Mouse (Mus musculus) embryo, embryonic 10 days (tissue): ENCODE results near the gene Myl7.
"Not testable (repeated sequence)": the region's sequence is repeated elsewhere in the genome, so short reads cannot be mapped to it uniquely, and the experiment has no call there.

Experiments
- DNase-seq: peaks from one replicate; pipeline ENCODE4 v3.0.0-alpha.2; 2015; ENCODE audit warnings: low spot score

The Myl7 gene

GRCm38 (mm10) chr11:5903844-5904243 lies 5.3 kb upstream of the Myl7 start:
- DNase-seq, result no peak

DNA sequence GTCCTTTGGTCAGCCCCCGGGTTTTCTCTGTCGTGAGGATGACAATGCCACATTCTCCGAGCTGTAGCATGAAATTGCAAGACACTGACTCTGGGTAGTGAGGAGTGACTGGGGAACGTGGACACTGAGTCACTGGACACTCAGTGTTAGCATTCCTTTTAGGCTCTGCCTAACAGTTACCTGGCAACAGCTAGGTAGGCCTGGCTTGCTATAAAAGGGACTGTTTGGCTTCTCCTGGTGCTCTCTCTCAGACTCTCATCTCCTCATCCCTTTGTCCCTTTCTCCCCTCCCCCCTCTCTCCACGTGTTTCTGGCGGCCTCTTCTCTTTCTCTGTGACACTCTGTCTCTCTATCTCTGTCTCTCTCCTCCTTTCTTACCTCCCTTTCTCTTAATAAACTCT lies 3.8 kb upstream of the Myl7 start:
- peak; percentile 50 for DNase-seq

GRCm38 (mm10) chr11:5901950-5902349 lies 3.4 kb upstream of the Myl7 start:
- peak; percentile 90 for DNase-seq

DNA sequence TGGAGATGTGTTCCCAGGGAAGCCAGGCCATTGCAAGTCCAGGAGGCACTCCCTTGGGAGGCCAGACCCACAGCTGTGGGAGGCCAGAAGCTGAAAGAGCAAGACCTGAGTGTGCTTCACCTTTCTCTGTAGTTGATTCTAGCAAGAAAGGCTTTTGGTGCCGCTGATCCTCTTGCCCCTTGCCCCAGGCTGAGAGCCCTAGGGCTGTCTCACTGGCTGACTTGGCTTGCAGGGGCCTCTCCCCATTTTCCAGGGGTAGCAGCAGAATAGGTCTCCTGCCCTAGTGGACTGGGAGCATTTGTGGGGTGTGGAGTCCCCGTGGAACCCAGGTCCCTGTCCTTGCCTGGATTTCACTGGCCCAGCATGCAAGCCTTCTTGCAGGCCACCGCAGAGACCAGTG lies 2.7 kb upstream of the Myl7 start:
- DNase-seq, result no peak

DNA sequence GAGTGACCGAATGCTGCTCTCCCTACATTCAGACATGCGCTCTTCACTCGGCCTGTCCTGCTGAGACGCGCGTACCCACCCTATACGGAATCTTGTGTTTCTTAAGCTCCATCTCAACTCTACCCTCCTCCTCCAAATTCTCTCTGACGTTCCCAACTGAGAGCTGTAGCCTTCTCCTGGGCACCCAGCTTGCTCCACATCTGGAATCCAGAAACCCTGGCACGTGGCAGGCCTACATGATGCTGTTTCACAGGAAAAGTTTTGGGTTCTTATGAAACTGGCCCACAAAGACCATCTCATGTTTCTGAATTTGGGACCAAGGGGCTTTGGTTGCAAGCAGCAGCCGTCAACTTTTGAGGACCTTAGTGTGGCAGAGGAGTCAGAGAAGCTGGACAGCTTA lies 704 bp upstream of the Myl7 start:
- DNase-seq, result no peak

GRCm38 (mm10) chr11:5897839-5898238 lies 743 bp downstream of the Myl7 start:
- peak; percentile 25 for DNase-seq

DNA sequence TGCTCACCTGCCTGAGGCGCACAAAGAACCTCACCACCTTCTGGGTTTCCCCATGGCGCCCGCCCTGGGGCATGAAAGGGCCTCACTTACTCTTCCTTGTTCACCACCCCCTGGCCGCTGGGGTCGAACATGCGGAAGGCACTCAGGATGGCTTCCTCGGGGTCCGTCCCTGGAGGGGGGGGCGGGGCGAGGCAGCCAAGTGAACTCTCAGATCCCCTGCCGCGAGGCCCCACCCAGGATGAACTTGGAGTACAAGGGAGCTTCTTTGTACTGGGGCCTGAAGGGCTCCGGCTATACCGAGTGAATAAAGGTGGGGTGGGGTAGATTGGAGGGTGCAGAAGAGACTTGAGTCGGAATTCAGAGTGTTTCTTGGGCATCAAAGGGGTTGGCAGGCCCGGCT lies 1.4 kb downstream of the Myl7 start:
- no peak for DNase-seq

DNA sequence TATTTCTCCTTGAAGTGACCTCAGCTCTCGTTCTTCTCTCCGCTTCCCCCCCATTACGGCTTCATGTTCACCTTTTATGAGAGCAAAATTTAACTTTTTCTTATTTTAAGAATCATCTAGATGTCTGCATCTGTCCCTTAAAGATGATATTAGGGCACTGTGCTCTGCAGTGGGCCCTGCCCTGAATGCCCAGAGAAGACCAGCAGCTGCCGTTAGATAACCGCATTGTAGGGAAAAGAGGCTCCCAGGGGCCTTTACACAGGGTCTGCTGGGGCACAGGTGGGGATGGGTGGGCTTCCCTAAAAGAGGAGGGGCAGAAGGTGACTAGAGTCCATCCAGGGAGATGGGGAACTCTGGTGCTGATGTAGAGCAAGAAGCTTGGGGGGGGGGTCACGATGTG lies 4.8 kb downstream of the Myl7 start:
- DNase-seq, result no peak

DNA sequence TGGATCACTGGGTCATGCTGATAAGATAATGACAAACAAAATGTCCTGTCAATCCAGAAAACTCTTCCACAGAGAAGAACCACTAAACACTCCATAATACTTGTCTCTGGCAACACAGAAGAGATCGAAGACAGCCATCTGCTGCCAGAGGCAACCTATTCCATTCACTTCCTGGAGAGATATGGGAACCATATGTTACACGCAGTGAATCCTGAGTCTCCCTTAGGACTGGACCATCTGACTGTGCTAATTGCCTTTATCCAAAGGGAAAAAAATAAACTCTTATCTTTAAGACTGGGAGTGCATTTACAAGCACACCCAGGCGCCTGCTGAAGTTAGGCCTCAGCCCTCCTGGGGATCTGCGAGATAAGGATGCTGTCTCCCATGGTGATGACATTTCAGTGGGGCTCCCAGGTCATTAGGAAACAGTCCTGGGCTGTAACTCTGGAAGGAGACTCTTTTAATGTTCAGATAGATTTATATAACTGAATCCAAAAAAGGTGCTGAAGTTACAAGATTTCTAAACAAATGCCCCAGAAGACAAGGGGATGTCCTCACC lies 5.7 kb downstream of the Myl7 start:
- DNase-seq, result peak; percentile 44

- peak; percentile 62 for DNase-seq
Measured at GRCm38 (mm10) chr11:5892151-5892591, 6.4 kb downstream of the Myl7 start.

GRCm38 (mm10) chr11:5888563-5888962 lies 10.0 kb downstream of the Myl7 start:
- DNase-seq, result not testable (repeated sequence)

DNA sequence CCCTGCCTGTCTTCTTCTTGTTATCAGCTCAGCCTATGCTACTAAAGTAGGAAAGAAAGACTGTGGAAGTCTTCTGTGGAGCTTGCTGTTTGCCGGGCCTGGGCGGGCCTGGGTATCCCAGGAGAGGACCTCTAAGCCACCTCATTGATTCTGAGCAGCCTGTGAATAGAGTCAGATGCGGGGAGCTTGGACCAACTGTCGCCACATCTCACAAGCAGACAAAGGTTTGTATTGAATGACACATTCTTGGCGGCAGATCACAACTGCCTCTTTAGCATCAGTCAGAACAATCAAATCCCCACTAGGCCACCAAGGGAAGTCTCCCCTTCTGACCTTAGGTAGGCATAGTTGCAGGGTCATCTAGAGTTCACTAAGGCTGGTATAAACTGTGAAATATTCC lies 11.3 kb downstream of the Myl7 start:
- peak; percentile 69 for DNase-seq

DNA sequence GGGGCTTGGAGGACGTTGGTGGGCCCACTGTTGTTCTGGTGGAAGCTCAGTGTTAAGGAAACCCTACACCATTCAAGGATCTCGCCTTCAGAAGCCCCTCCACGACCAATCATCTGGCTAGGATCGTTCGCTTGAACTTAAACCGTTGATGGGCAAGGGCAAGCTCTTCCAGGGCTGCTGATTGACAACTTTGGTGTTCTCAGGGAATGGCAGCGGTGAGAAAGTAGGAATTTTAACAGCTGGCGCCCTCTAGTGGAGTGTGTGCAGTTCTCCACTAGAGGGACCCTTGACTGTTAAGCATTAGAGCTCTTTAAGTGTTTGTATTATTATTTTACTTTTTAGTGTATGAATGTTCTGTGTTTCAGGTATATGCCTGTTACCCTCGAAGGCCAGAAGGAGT lies 12.4 kb downstream of the Myl7 start:
- peak; percentile 82 for DNase-seq

- no peak for DNase-seq
Measured at GRCm38 (mm10) chr11:5882518-5882917, 16.1 kb downstream of the Myl7 start.

GRCm38 (mm10) chr11:5879905-5880304 lies 18.7 kb downstream of the Myl7 start:
- DNase-seq, result peak; percentile 88

GRCm38 (mm10) chr11:5878661-5879060 lies 19.9 kb downstream of the Myl7 start:
- no peak for DNase-seq

DNA sequence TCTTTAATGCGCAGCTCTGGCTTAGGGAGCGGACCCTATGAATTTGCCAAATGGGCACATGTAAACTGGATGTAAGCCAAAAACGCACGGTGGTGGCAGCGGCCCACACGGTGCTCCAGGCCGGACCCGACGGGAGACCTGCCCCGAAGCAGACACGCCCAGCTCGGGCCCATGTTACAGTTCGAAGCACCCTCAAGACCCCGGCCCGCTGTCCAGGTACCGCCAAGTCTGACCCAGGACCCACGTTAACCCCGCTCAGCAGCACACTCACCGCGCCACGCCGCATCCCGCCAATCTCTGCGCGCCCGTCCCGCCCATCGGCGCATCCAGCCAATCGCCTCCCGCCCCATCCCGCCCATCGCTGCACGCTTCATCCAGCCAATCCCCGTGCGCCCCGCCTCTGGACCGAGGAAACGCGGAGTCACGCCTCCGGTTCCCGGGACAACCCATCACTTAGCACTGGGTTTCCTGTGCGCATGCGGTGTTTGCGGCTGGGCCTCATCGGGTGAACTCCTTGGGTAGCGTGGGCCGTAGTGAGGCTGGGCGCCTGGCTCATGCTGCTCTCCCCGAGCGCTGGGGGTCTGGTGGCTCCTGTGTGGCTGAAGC lies 20.6 kb downstream of the Myl7 start, which contains the start of gene Pold2:
TSS of gene Pold2 (minus strand) at position 372 of the 606 bp plus-strand sequence.
- DNase-seq, result peak; percentile 100

GRCm38 (mm10) chr11:5877421-5877820 lies 21.2 kb downstream of the Myl7 start:
- DNase-seq, result no peak

DNA sequence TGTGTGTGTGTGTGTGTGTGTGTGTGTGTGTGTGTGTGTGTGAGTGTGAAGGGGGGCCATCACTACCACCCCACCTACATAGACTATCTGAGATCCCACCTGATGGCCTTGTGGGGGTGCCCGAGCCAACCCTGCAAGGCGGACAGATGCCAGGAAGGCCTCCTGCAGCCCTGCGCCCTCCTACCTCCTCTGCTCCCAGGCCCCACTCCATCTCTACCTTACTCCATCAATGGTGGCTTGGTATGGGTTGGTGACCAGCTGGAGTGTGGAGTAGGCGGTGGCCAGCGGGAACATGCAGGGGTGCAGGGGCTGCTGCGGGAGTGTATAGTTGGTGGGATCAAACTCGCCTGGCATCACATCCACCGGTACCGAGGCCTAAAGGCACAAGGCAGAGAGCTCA lies 25.4 kb downstream of the Myl7 start:
- DNase-seq, result no peak

DNA sequence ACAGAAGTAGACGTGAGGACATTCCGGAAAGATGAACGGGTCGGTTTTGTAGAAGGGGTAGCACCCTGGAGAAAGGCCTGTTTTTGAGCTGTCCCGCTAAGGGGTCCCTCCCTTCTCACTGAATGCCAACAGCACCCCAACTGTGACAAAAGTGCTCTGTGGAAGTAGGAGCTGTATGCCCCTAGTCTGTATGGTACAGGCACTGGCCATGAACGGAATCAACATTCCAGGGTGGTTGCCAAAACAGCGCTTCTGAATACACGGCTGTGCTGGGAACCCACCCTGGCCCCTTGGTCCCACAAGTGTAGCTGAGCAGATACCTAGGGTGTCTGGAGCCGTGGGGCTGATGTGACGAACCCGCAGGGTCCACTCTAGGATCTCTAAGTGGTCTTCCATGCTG lies 25.9 kb downstream of the Myl7 start:
- no peak for DNase-seq

DNA sequence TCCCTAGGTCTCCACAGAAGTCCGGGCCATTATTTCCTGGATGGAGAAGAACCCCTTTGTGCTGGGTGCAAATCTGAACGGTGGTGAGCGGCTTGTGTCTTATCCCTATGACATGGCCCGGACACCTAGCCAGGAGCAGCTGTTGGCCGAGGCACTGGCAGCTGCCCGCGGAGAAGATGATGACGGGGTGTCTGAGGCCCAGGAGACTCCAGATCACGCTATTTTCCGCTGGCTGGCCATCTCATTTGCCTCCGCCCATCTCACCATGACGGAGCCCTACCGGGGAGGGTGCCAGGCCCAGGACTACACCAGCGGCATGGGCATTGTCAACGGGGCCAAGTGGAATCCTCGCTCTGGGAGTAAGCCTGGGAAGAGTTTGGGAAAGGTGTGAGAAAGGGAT lies 28.5 kb downstream of the Myl7 start:
- DNase-seq, result no peak

- no peak for DNase-seq
Measured at GRCm38 (mm10) chr11:5869331-5869730, 29.3 kb downstream of the Myl7 start.

GRCm38 (mm10) chr11:5868324-5868723 lies 30.3 kb downstream of the Myl7 start:
- no peak for DNase-seq

GRCm38 (mm10) chr11:5867196-5867595 lies 31.4 kb downstream of the Myl7 start:
- no peak for DNase-seq
